ENCODE assay signal across 18 mouse cellular contexts in the genomic region with DNA sequence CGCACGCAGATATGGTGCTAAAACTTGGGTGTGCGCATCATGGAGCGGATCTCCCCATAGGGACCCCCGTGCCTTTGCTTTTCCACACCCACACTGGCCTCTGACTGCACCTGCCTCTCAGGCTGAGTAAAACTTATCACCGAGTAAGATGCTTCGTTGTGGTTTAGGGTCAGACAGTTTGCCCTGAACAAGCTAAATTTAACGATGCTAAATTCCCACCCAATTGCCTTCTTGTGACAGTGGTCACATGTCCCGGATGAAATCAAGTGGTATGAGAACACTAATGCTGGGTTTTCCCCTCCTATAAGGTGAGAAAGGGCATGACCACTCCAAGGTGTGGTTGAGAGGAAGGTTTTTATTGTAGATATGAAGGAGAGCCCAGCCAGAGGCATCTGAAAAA. TPM values are rescaled to one million over a fixed set of nuclear protein-coding genes. Genes with fewer than 3 reads are reported as not detected.
"Had no signal": no experiment of that assay in that cellular context is flagged by ENCODE, and none has a peak within 500 bp of the region (broad histone marks: within the 10 kb centered on the region; RNA-seq: fewer than 3 reads in every experiment).

No protein-coding gene starts in this region.

- ATAC-seq: liver, embryonic 12.5 days had no signal

- H3K4me2 ChIP-seq: limb, embryonic 15.5 days; liver, embryonic 12.5 days; lung, embryonic 14.5 days; midbrain, embryonic 12.5 days; neural tube, embryonic 15.5 days; stomach, embryonic 15.5 days had no signal

- H3K27me3 ChIP-seq: limb, embryonic 15.5 days; midbrain, embryonic 12.5 days; neural tube, embryonic 15.5 days; stomach, embryonic 15.5 days had no signal

- H3K9ac ChIP-seq: limb, embryonic 15.5 days; liver, embryonic 12.5 days; lung, embryonic 14.5 days; midbrain, embryonic 12.5 days; neural tube, embryonic 15.5 days; stomach, embryonic 15.5 days had no signal

- DNase-seq: kidney, adult 8-10 months; kidney, postnatal 25 days; lung, embryonic 14.5 days; lung, postnatal 10 days; lung, postnatal 4 days; right cerebral cortex, adult 18-20 months; right cerebral cortex, postnatal 25 days; thymus, adult 18-20 months; thymus, postnatal 25 days had no signal

- H3K4me3 ChIP-seq: limb, embryonic 15.5 days; liver, embryonic 12.5 days; midbrain, embryonic 12.5 days; neural tube, embryonic 15.5 days; stomach, embryonic 15.5 days had no signal

- H3K36me3 ChIP-seq: limb, embryonic 15.5 days; liver, embryonic 12.5 days; midbrain, embryonic 12.5 days; neural tube, embryonic 15.5 days; stomach, embryonic 15.5 days had no signal

- H3K27ac ChIP-seq: limb, embryonic 15.5 days; liver, embryonic 12.5 days; midbrain, embryonic 12.5 days; neural tube, embryonic 15.5 days; stomach, embryonic 15.5 days had no signal

- H3K4me1 ChIP-seq: midbrain, embryonic 12.5 days; stomach, embryonic 15.5 days had no signal

- H3K9me3 ChIP-seq: limb, embryonic 15.5 days; liver, embryonic 12.5 days; midbrain, embryonic 12.5 days; neural tube, embryonic 15.5 days; stomach, embryonic 15.5 days had no signal

RNA-seq across cellular contexts. Expression of a gene that starts 11.1 kb away (rescaled TPM):
- total RNA-seq: megakaryocyte-erythroid progenitor cell, adult 5-6 weeks had no signal
- polyA plus RNA-seq: kidney, embryonic 16.5 days; liver, embryonic 12.5 days; liver, embryonic 16.5 days; lung, embryonic 14.5 days; neural tube, embryonic 11.5 days; stomach, embryonic 15.5 days had no signal
